Mouse (Mus musculus) gastrocnemius, postnatal 36 days (tissue): ENCODE results near the gene Gm8947. TPM values are rescaled to one million over a fixed set of nuclear protein-coding genes. Genes with fewer than 3 reads are reported as not detected.
"Not testable (repeated sequence)": the region's sequence is repeated elsewhere in the genome, so short reads cannot be mapped to it uniquely, and the experiment has no call there.

Experiments
- DNase-seq, 2 experiments: peaks; one replicate each; pipeline ENCODE4 v3.0.0; 2022
- intact Hi-C: fragments of 180-260 bp; cut with DNase I; formaldehyde crosslinking; loops from one replicate; pipeline ENCODE4 v1.15.1; 2025
- total RNA-seq, 2 experiments: library from RNA; stranded (reverse); gene quantifications; 2 replicates each; pipeline ENCODE4 v1.2.3; 2021

Gm8947 gene
- total RNA-seq, 2 experiments from 2014 or later: 0.15 TPM; not detected in 1

GRCm38 (mm10) chr1:151178505-151179083 lies 13.6 kb upstream of the Gm8947 start:
- no peak for DNase-seq
- intact Hi-C loops: no loop called here

GRCm38 (mm10) chr1:151180167-151180566 lies 12.0 kb upstream of the Gm8947 start:
- intact Hi-C loops: no loop called here
- DNase-seq: no peak

GRCm38 (mm10) chr1:151182266-151182665 lies 9.9 kb upstream of the Gm8947 start, which contains the start of gene Gm47985:
Gene Gm47985, plus strand, starts transcription at chr1:151182537.
- intact Hi-C loops, DNase-seq: not testable (repeated sequence)

GRCm38 (mm10) chr1:151186186-151186585 lies 6.0 kb upstream of the Gm8947 start:
- DNase-seq, intact Hi-C loops: not testable (repeated sequence)

- DNase-seq, intact Hi-C loops: not testable (repeated sequence)
These were observed 5.2 kb upstream of the Gm8947 start for GRCm38 (mm10) chr1:151186879-151187424.

- intact Hi-C loops: no loop called here
- DNase-seq: no peak
These were observed 3.7 kb upstream of the Gm8947 start for GRCm38 (mm10) chr1:151188469-151188868.

- DNase-seq, intact Hi-C loops: not testable (repeated sequence)
These were observed 563 bp downstream of the Gm8947 start for GRCm38 (mm10) chr1:151192739-151193138.

- intact Hi-C loops, DNase-seq: not testable (repeated sequence)
These were observed 3.8 kb downstream of the Gm8947 start for GRCm38 (mm10) chr1:151195986-151196385.

- DNase-seq: not testable (repeated sequence)
These were observed 4.5 kb downstream of the Gm8947 start for GRCm38 (mm10) chr1:151196690-151197089.

GRCm38 (mm10) chr1:151198120-151198519 lies 5.9 kb downstream of the Gm8947 start, which contains the start of gene Gm47995:
Gene Gm47995, plus strand, starts transcription at chr1:151198448.
- intact Hi-C loops, DNase-seq: not testable (repeated sequence)

More at GRCm38 (mm10) chr1:151196690-151197089, 4.5 kb downstream of the Gm8947 start:
- intact Hi-C loops: not testable (repeated sequence)

- intact Hi-C loops, DNase-seq: not testable (repeated sequence)
These were observed 8.4 kb downstream of the Gm8947 start for GRCm38 (mm10) chr1:151200620-151201019.

GRCm38 (mm10) chr1:151202771-151203170 lies 10.6 kb downstream of the Gm8947 start:
- DNase-seq, intact Hi-C loops: not testable (repeated sequence)

GRCm38 (mm10) chr1:151203818-151204217 lies 11.6 kb downstream of the Gm8947 start, which contains the start of gene 3110040M04Rik:
Gene 3110040M04Rik, plus strand, starts transcription at chr1:151204121.
- intact Hi-C loops, DNase-seq: not testable (repeated sequence)

- intact Hi-C loops, DNase-seq: not testable (repeated sequence)
These were observed 16.3 kb downstream of the Gm8947 start for GRCm38 (mm10) chr1:151208493-151208892.

GRCm38 (mm10) chr1:151208944-151209343 lies 16.8 kb downstream of the Gm8947 start:
- intact Hi-C loops, DNase-seq: not testable (repeated sequence)

- intact Hi-C loops, DNase-seq: not testable (repeated sequence)
These were observed 17.7 kb downstream of the Gm8947 start, which contains the start of gene Gm47996 for GRCm38 (mm10) chr1:151209824-151210355. Gene Gm47996, plus strand, starts transcription at chr1:151210131.

- intact Hi-C loops, DNase-seq: not testable (repeated sequence)
These were observed 19.5 kb downstream of the Gm8947 start for GRCm38 (mm10) chr1:151211666-151212065.

GRCm38 (mm10) chr1:151214862-151215261 lies 22.7 kb downstream of the Gm8947 start:
- intact Hi-C loops: no loop called here
- DNase-seq: no peak

GRCm38 (mm10) chr1:151215985-151216384 lies 23.8 kb downstream of the Gm8947 start:
- DNase-seq: no peak
- intact Hi-C loops: no loop called here

GRCm38 (mm10) chr1:151216417-151216816 lies 24.2 kb downstream of the Gm8947 start:
- intact Hi-C loops: no loop called here
- no peak for DNase-seq

GRCm38 (mm10) chr1:151219045-151219444 lies 26.9 kb downstream of the Gm8947 start:
- intact Hi-C loops: no loop called here
- DNase-seq: no peak
